Mouse (Mus musculus) kidney, adult 2 months (tissue): Measurements from ENCODE around the gene Atp6v0e. TPM values are rescaled to one million over a fixed set of nuclear protein-coding genes. Genes with fewer than 3 reads are reported as not detected.

Experiments
- DNase-seq: peaks from one replicate; pipeline ENCODE4 v3.0.0; 2021
- H3K27ac ChIP-seq: fragments of 200-500 bp; 2 replicates; pipeline ENCODE4 v1.5.1; 2012; ENCODE audit warnings: low read depth, low read length, control low read depth, inconsistent platforms; ENCODE audit not compliant: insufficient read depth
- H3K27me3 ChIP-seq: fragments of 200-500 bp; replicated peaks from 2 replicates; pipeline ENCODE4 v1.6.1; 2012; ENCODE audit warnings: mild to moderate bottlenecking, moderate library complexity, low read length, inconsistent platforms; ENCODE audit not compliant: control insufficient read depth, insufficient read depth
- H3K36me3 ChIP-seq: fragments of 200-500 bp; 2 replicates; pipeline ENCODE4 v1.6.1; 2012; ENCODE audit warnings: mild to moderate bottlenecking, moderate library complexity, low read length, inconsistent platforms; ENCODE audit not compliant: control insufficient read depth, insufficient read depth
- H3K4me1 ChIP-seq: fragments of 200-500 bp; 2 replicates; pipeline ENCODE4 v1.6.1; 2011; ENCODE audit warnings: low read length; ENCODE audit not compliant: control insufficient read depth, insufficient read depth
- H3K4me3 ChIP-seq: fragments of 200-500 bp; 2 replicates; pipeline ENCODE4 v1.5.1; 2011; ENCODE audit warnings: mild to moderate bottlenecking, low read depth, low read length, control low read depth; ENCODE audit not compliant: insufficient read depth
- CTCF ChIP-seq: fragments of 200-500 bp; conservative IDR thresholded peaks from 2 replicates; pipeline ENCODE4 v1.5.1; 2011; ENCODE audit warnings: low read depth, mild to moderate bottlenecking, control low read depth, low read length, moderate library complexity, mixed read lengths; ENCODE audit not compliant: insufficient read depth, insufficient read length
- POLR2A ChIP-seq: fragments of 200-500 bp; IDR thresholded peaks from one replicate; pipeline ENCODE4 v1.6.1; 2011; ENCODE audit warnings: low read depth, low read length, control low read depth
- WGBS: fragments of 180-500 bp; shearing (Covaris S2); methylation state at CpG from one replicate; pipeline ENCODE4 v1.1.7; 2018; 5-methylcytosine and 5-hydroxymethylcytosine counted together
- polyA plus RNA-seq: library from polyadenylated mRNA; depleted of rRNA; stranded (reverse); fragments of >200 nt; gene quantifications from 2 replicates; pipeline ENCODE4 v1.2.3, GENCODE M21; 2012

Atp6v0e gene
- polyA plus RNA-seq, 1 experiment, result 450 TPM

- WGBS, result 54% methylated on average over 17 of the region's 17 CpGs
- H3K36me3 ChIP-seq, result no peaks in the 10 kb centered on the region
- peaks cover 11% of the 10 kb centered on the region; the same call in 1 of the 2 replicates for H3K4me1 ChIP-seq
- H3K27me3 ChIP-seq, result no peaks in the 10 kb centered on the region
- H3K4me3 ChIP-seq, result no peak overlapping the region
- no peak for TF ChIP-seq POLR2A
- no peak for TF ChIP-seq CTCF
- peak; percentile 51 for DNase-seq
- peak overlapping the region; percentile 32 for H3K27ac ChIP-seq
Measured at GRCm38 (mm10) chr17:26686334-26687000, 23.4 kb downstream of the Atp6v0e start.

GRCm38 (mm10) chr17:26688795-26689735, 26.0 kb downstream of the Atp6v0e start:
- H3K27me3 ChIP-seq, result no peaks in the 10 kb centered on the region
- no peak for TF ChIP-seq POLR2A
- TF ChIP-seq CTCF, result no peak
- no peak overlapping the region for H3K4me3 ChIP-seq
- no peaks in the 10 kb centered on the region for H3K36me3 ChIP-seq
- H3K4me1 ChIP-seq, result peaks cover 19% of the 10 kb centered on the region
- WGBS, result 64% methylated on average over 8 of the region's 8 CpGs
- 0 out of 2 replicates have a peak overlapping the region, but pooled peaks have one; percentile 1 for H3K27ac ChIP-seq
- peak; percentile 30 for DNase-seq

- Histone ChIP-seq H3K4me1 (peaks cover 19% of the 10 kb centered on the region), H3K36me3 (no peaks in the 10 kb centered on the region), H3K27ac (peak overlapping the region; percentile 63; the same call in 1 of the 2 replicates), H3K4me3 (no peak overlapping the region), H3K27me3 (no peaks in the 10 kb centered on the region)
- no peak for TF ChIP-seq CTCF
- no peak for TF ChIP-seq POLR2A
- 91% methylated on average over 2 of the region's 2 CpGs for WGBS
- no peak for DNase-seq
Measured at GRCm38 (mm10) chr17:26689810-26690209, 26.8 kb downstream of the Atp6v0e start.

GRCm38 (mm10) chr17:26690236-26690635, 27.2 kb downstream of the Atp6v0e start:
- Histone ChIP-seq H3K27me3 (no peaks in the 10 kb centered on the region), H3K36me3 (no peaks in the 10 kb centered on the region), H3K4me1 (peaks cover 19% of the 10 kb centered on the region), H3K27ac (peak overlapping the region; percentile 63; the same call in 1 of the 2 replicates), H3K4me3 (no peak overlapping the region)
- TF ChIP-seq POLR2A (no peak), CTCF (no peak)
- DNase-seq, result no peak
- 78% methylated on average over 5 of the region's 5 CpGs for WGBS

GRCm38 (mm10) chr17:26691110-26691509, 28.1 kb downstream of the Atp6v0e start:
- DNase-seq, result peak; percentile 55
- Histone ChIP-seq H3K36me3 (no peaks in the 10 kb centered on the region), H3K4me1 (peaks cover 19% of the 10 kb centered on the region), H3K27me3 (no peaks in the 10 kb centered on the region), H3K4me3 (no peak overlapping the region), H3K27ac (peak overlapping the region; percentile 58)
- WGBS, result 65% methylated on average over 7 of the region's 7 CpGs
- TF ChIP-seq POLR2A, result no peak

GRCm38 (mm10) chr17:26693424-26693823, 30.4 kb downstream of the Atp6v0e start:
- H3K27me3 ChIP-seq, result no peaks in the 10 kb centered on the region
- H3K36me3 ChIP-seq, result no peaks in the 10 kb centered on the region
- no peak overlapping the region for H3K4me3 ChIP-seq
- H3K4me1 ChIP-seq, result peaks cover 16% of the 10 kb centered on the region
- peak overlapping the region; percentile 80 for H3K27ac ChIP-seq
- peak; percentile 51 for DNase-seq
- 49% methylated on average over 7 of the region's 7 CpGs for WGBS
- no peak for TF ChIP-seq CTCF
- TF ChIP-seq POLR2A, result no peak

GRCm38 (mm10) chr17:26694171-26694570, 31.1 kb downstream of the Atp6v0e start:
- no peak for DNase-seq
- H3K4me3 ChIP-seq, result no peak overlapping the region
- TF ChIP-seq POLR2A (no peak), CTCF (no peak)

More at GRCm38 (mm10) chr17:26694171-26694570, 31.1 kb downstream of the Atp6v0e start:
- no peaks in the 10 kb centered on the region for H3K36me3 ChIP-seq
- H3K27ac ChIP-seq, result no peak overlapping the region
- WGBS, result 49% methylated on average over 7 of the region's 7 CpGs
- H3K4me1 ChIP-seq, result peaks cover 16% of the 10 kb centered on the region
- H3K27me3 ChIP-seq, result no peaks in the 10 kb centered on the region
